In genomic region chr9:105053147-105053557, GRCm38 (mm10) we compare ENCODE assay signal across 7 mouse cellular contexts. TPM values are rescaled to one million over a fixed set of nuclear protein-coding genes. Genes with fewer than 3 reads are reported as not detected.
DNase-seq lines count a peak whose midpoint lies in the region; ATAC-seq lines count a peak whose summit lies in the region.

TSS of gene Mrpl3 (plus strand) at chr9:105053239.

- DNase-seq in adrenal gland, adult 2 months: peak; percentile 88
- peak; percentile 79 for DNase-seq in embryo, embryonic 11.5 days (ENCODE audit: low read depth, low spot score)
- DNase-seq in gastrocnemius, postnatal 4 days (ENCODE audit: low spot score in 2 of 2): peak; percentile 74 to 83
- DNase-seq in left cerebral cortex, postnatal 36 days (ENCODE audit: low spot score in 2 of 2): peak; percentile 81 to 85
- DNase-seq in midbrain, embryonic 11.5 days (ENCODE audit: low spot score, missing footprints): peak; percentile 99
- peak; percentile 65 for DNase-seq in skeletal muscle tissue, adult 2 months (ENCODE audit: low read depth, low spot score)

- H3K4me1 ChIP-seq in intestine, embryonic 16.5 days (ENCODE audit: control insufficient read depth, insufficient read depth, low read length): no peaks in the 10 kb centered on the region
- H3K4me1 ChIP-seq in midbrain, embryonic 11.5 days (ENCODE audit: control insufficient read depth, insufficient read depth, low read length): peaks cover 3% of the 10 kb centered on the region; the same call in 1 of the 2 replicates

- H3K4me2 ChIP-seq in intestine, embryonic 16.5 days (ENCODE audit: low read depth, low read length): peak within 1 kb of the TSS; percentile 70
- H3K4me2 ChIP-seq in midbrain, embryonic 11.5 days: peak within 1 kb of the TSS; percentile 63

- no peaks in the 10 kb centered on the region for H3K27me3 ChIP-seq in intestine, embryonic 16.5 days (replicated peaks; ENCODE audit: control insufficient read depth, insufficient read depth, low read length)
- H3K27me3 ChIP-seq in midbrain, embryonic 11.5 days (ENCODE audit: control insufficient read depth, insufficient read depth, low read length): no peaks in the 10 kb centered on the region

- ATAC-seq in intestine, embryonic 16.5 days: peak; percentile 85
- ATAC-seq in midbrain, embryonic 11.5 days (ENCODE audit: low FRiP score): peak; percentile 88

- intact Hi-C loops in left cerebral cortex, postnatal 36 days (cut with DNase I): loop anchor here (5.0 to 10.0 kb wide), 2 partner anchors 211 to 478 kb away; no protein-coding TSS in a partner anchor

- under 1% methylated on average over 31 of the region's 31 CpGs for WGBS in intestine, embryonic 16.5 days
- under 1% methylated on average over 31 of the region's 31 CpGs for WGBS in midbrain, embryonic 11.5 days

- H3K4me3 ChIP-seq in intestine, embryonic 16.5 days (ENCODE audit: low read length): peak within 1 kb of the TSS; percentile 100
- H3K4me3 ChIP-seq in midbrain, embryonic 11.5 days (ENCODE audit: low read depth, low read length): peak within 1 kb of the TSS; percentile 96

- peak within 1 kb of the TSS; percentile 69 for H3K27ac ChIP-seq in intestine, embryonic 16.5 days (ENCODE audit: low read length)
- peak within 1 kb of the TSS; percentile 54; the same call in 1 of the 2 replicates for H3K27ac ChIP-seq in midbrain, embryonic 11.5 days (ENCODE audit: low read depth, low read length)

- no peaks in the 10 kb centered on the region for H3K9me3 ChIP-seq in intestine, embryonic 16.5 days (ENCODE audit: control insufficient read depth, low read length)
- no peaks in the 10 kb centered on the region for H3K9me3 ChIP-seq in midbrain, embryonic 11.5 days (ENCODE audit: control insufficient read depth, low read length)

- H3K9ac ChIP-seq in intestine, embryonic 16.5 days (ENCODE audit: low read depth, low read length): peak within 1 kb of the TSS; percentile 100
- H3K9ac ChIP-seq in midbrain, embryonic 11.5 days (ENCODE audit: low read length): peak within 1 kb of the TSS; percentile 98

- peaks cover 10% of the 10 kb centered on the region; the same call in 1 of the 2 replicates for H3K36me3 ChIP-seq in intestine, embryonic 16.5 days (ENCODE audit: control insufficient read depth, insufficient read depth, low read length)
- H3K36me3 ChIP-seq in midbrain, embryonic 11.5 days (ENCODE audit: control insufficient read depth, insufficient read depth, low read length): peaks cover 18% of the 10 kb centered on the region; the same call in 1 of the 2 replicates

RNA-seq across cellular contexts. Expression of gene Mrpl3, which starts in this region (rescaled TPM):
- total RNA-seq in adrenal gland, adult 2 months (2021): 10 to 100 TPM; 79.2 to 97.6 TPM
- polyA plus RNA-seq in adrenal gland, adult 2 months (2012; rRNA removed): 64.9 and 94.1 TPM in 2 replicates
- total RNA-seq in gastrocnemius, postnatal 4 days (2021): 10 to 100 TPM; 88.7 to 96.0 TPM
- 99.0 and 106 TPM in 2 replicates for polyA plus RNA-seq in intestine, embryonic 16.5 days (2015; fragmentation: Nextera tagmentation; extraction: Ambion mirVana)
- total RNA-seq in left cerebral cortex, postnatal 36 days (2021): 10 to 100 TPM; 79.4 to 84.8 TPM
- polyA plus RNA-seq in midbrain, embryonic 11.5 days (2014; fragmentation: Nextera tagmentation; extraction: Ambion mirVana): 127 and 132 TPM in 2 replicates

Comparison
In these comparisons a context has a peak if more than half of its experiments do, and no peak if none do; other contexts are left out.
1. Peak in every context shown above with its lines: DNase-seq, ATAC-seq, H3K4me3 ChIP-seq and H3K27ac ChIP-seq.